Mouse (Mus musculus): ENCODE data around the gene Sdhaf1. TPM values are rescaled to one million over a fixed set of nuclear protein-coding genes. Genes with fewer than 3 reads are reported as not detected.

The Sdhaf1 gene
- polyA plus RNA-seq (2014; fragmentation: Illumina TruSeq; extraction: RNeasy Lipid Tissue Mini Kit (QIAGEN cat#74804); ENCODE audit: low read depth, low replicate concordance): 3.0 TPM

GRCm38 (mm10) chr7:30323795-30324194 lies at the start of gene Sdhaf1:
Gene Sdhaf1, minus strand, starts transcription at chr7:30323895.

GRCm38 (mm10) chr7:30362652-30363343 lies 39.1 kb upstream of the Sdhaf1 start, which contains the start of gene Lrfn3:
Gene Lrfn3, minus strand, starts transcription at chr7:30362772.

GRCm38 (mm10) chr7:30321539-30322284 lies 2.0 kb downstream of the Sdhaf1 start, which contains the start of gene E130208F15Rik:
Gene E130208F15Rik, plus strand, starts transcription at chr7:30321740.

GRCm38 (mm10) chr7:30314721-30315155 lies 9.0 kb downstream of the Sdhaf1 start, which contains the start of gene Syne4:
Gene Syne4, plus strand, starts transcription at chr7:30314807.

GRCm38 (mm10) chr7:30308076-30309005 lies 15.4 kb downstream of the Sdhaf1 start, which contains the start of gene Alkbh6:
Gene Alkbh6, plus strand, starts transcription at chr7:30308717.

GRCm38 (mm10) chr7:30291215-30292131 lies 32.2 kb downstream of the Sdhaf1 start, which contains the start of gene Clip3:
Gene Clip3, plus strand, starts transcription at chr7:30291728.

GRCm38 (mm10) chr7:30279951-30280669 lies 43.6 kb downstream of the Sdhaf1 start, which contains the start of the genes Thap8 and Wdr62:
Gene Thap8, plus strand, starts transcription at chr7:30280094.
Gene Wdr62, minus strand, starts transcription at chr7:30280419.

Other genes with a start within 250 kb of the Sdhaf1 start
- not detected for gene Gm26920, start 233.5 kb downstream of the Sdhaf1 start, polyA plus RNA-seq (2014; fragmentation: Illumina TruSeq; extraction: RNeasy Lipid Tissue Mini Kit (QIAGEN cat#74804); ENCODE audit: low read depth, low replicate concordance)
- 2.0 TPM for gene Zfp566, start 233.4 kb downstream of the Sdhaf1 start, polyA plus RNA-seq (2014; fragmentation: Illumina TruSeq; extraction: RNeasy Lipid Tissue Mini Kit (QIAGEN cat#74804); ENCODE audit: low read depth, low replicate concordance)
- 142 TPM for gene Zfp260, start 229.1 kb downstream of the Sdhaf1 start, polyA plus RNA-seq (2014; fragmentation: Illumina TruSeq; extraction: RNeasy Lipid Tissue Mini Kit (QIAGEN cat#74804); ENCODE audit: low read depth, low replicate concordance)
- 3.9 TPM for gene Zfp382, start 202.0 kb downstream of the Sdhaf1 start, polyA plus RNA-seq (2014; fragmentation: Illumina TruSeq; extraction: RNeasy Lipid Tissue Mini Kit (QIAGEN cat#74804); ENCODE audit: low read depth, low replicate concordance)
- 49.5 TPM for gene Zfp146, start 154.1 kb downstream of the Sdhaf1 start, polyA plus RNA-seq (2014; fragmentation: Illumina TruSeq; extraction: RNeasy Lipid Tissue Mini Kit (QIAGEN cat#74804); ENCODE audit: low read depth, low replicate concordance)
- 2.9 TPM for gene Cox7a1, start 139.8 kb downstream of the Sdhaf1 start, polyA plus RNA-seq (2014; fragmentation: Illumina TruSeq; extraction: RNeasy Lipid Tissue Mini Kit (QIAGEN cat#74804); ENCODE audit: low read depth, low replicate concordance)
- gene Capns1, start 125.1 kb downstream of the Sdhaf1 start, polyA plus RNA-seq (2014; fragmentation: Illumina TruSeq; extraction: RNeasy Lipid Tissue Mini Kit (QIAGEN cat#74804); ENCODE audit: low read depth, low replicate concordance): 171 TPM
- gene Polr2i, start 91.9 kb downstream of the Sdhaf1 start, polyA plus RNA-seq (2014; fragmentation: Illumina TruSeq; extraction: RNeasy Lipid Tissue Mini Kit (QIAGEN cat#74804); ENCODE audit: low read depth, low replicate concordance): not detected
- gene Tbcb, start 91.6 kb downstream of the Sdhaf1 start, polyA plus RNA-seq (2014; fragmentation: Illumina TruSeq; extraction: RNeasy Lipid Tissue Mini Kit (QIAGEN cat#74804); ENCODE audit: low read depth, low replicate concordance): 7.1 TPM
- not detected for gene Ovol3, start 88.2 kb downstream of the Sdhaf1 start, polyA plus RNA-seq (2014; fragmentation: Illumina TruSeq; extraction: RNeasy Lipid Tissue Mini Kit (QIAGEN cat#74804); ENCODE audit: low read depth, low replicate concordance)
- not detected for gene Thap8, start 43.8 kb downstream of the Sdhaf1 start, polyA plus RNA-seq (2014; fragmentation: Illumina TruSeq; extraction: RNeasy Lipid Tissue Mini Kit (QIAGEN cat#74804); ENCODE audit: low read depth, low replicate concordance)
- 0.12 TPM for gene Wdr62, start 43.5 kb downstream of the Sdhaf1 start, polyA plus RNA-seq (2014; fragmentation: Illumina TruSeq; extraction: RNeasy Lipid Tissue Mini Kit (QIAGEN cat#74804); ENCODE audit: low read depth, low replicate concordance)
- gene Clip3, start 32.2 kb downstream of the Sdhaf1 start, polyA plus RNA-seq (2014; fragmentation: Illumina TruSeq; extraction: RNeasy Lipid Tissue Mini Kit (QIAGEN cat#74804); ENCODE audit: low read depth, low replicate concordance): 14.6 TPM
- gene Alkbh6, start 15.2 kb downstream of the Sdhaf1 start, polyA plus RNA-seq (2014; fragmentation: Illumina TruSeq; extraction: RNeasy Lipid Tissue Mini Kit (QIAGEN cat#74804); ENCODE audit: low read depth, low replicate concordance): 5.4 TPM
- gene Syne4, start 9.1 kb downstream of the Sdhaf1 start, polyA plus RNA-seq (2014; fragmentation: Illumina TruSeq; extraction: RNeasy Lipid Tissue Mini Kit (QIAGEN cat#74804); ENCODE audit: low read depth, low replicate concordance): 2.3 TPM
- gene E130208F15Rik, start 2.2 kb downstream of the Sdhaf1 start, polyA plus RNA-seq (2014; fragmentation: Illumina TruSeq; extraction: RNeasy Lipid Tissue Mini Kit (QIAGEN cat#74804); ENCODE audit: low read depth, low replicate concordance): 1.2 TPM
- 1.4 TPM for gene Lrfn3, start 38.9 kb upstream of the Sdhaf1 start, polyA plus RNA-seq (2014; fragmentation: Illumina TruSeq; extraction: RNeasy Lipid Tissue Mini Kit (QIAGEN cat#74804); ENCODE audit: low read depth, low replicate concordance)
- 3.2 TPM for gene Tyrobp, start 89.9 kb upstream of the Sdhaf1 start, polyA plus RNA-seq (2014; fragmentation: Illumina TruSeq; extraction: RNeasy Lipid Tissue Mini Kit (QIAGEN cat#74804); ENCODE audit: low read depth, low replicate concordance)
- gene Hcst, start 96.0 kb upstream of the Sdhaf1 start, polyA plus RNA-seq (2014; fragmentation: Illumina TruSeq; extraction: RNeasy Lipid Tissue Mini Kit (QIAGEN cat#74804); ENCODE audit: low read depth, low replicate concordance): not detected
- not detected for gene Nfkbid, start 97.8 kb upstream of the Sdhaf1 start, polyA plus RNA-seq (2014; fragmentation: Illumina TruSeq; extraction: RNeasy Lipid Tissue Mini Kit (QIAGEN cat#74804); ENCODE audit: low read depth, low replicate concordance)
- gene Aplp1, start 121.6 kb upstream of the Sdhaf1 start, polyA plus RNA-seq (2014; fragmentation: Illumina TruSeq; extraction: RNeasy Lipid Tissue Mini Kit (QIAGEN cat#74804); ENCODE audit: low read depth, low replicate concordance): 8.6 TPM
- not detected for gene Kirrel2, start 133.8 kb upstream of the Sdhaf1 start, polyA plus RNA-seq (2014; fragmentation: Illumina TruSeq; extraction: RNeasy Lipid Tissue Mini Kit (QIAGEN cat#74804); ENCODE audit: low read depth, low replicate concordance)
- not detected for gene Nphs1, start 134.4 kb upstream of the Sdhaf1 start, polyA plus RNA-seq (2014; fragmentation: Illumina TruSeq; extraction: RNeasy Lipid Tissue Mini Kit (QIAGEN cat#74804); ENCODE audit: low read depth, low replicate concordance)
- gene Prodh2, start 169.7 kb upstream of the Sdhaf1 start, polyA plus RNA-seq (2014; fragmentation: Illumina TruSeq; extraction: RNeasy Lipid Tissue Mini Kit (QIAGEN cat#74804); ENCODE audit: low read depth, low replicate concordance): not detected
- 0.23 TPM for gene Arhgap33, start 211.2 kb upstream of the Sdhaf1 start, polyA plus RNA-seq (2014; fragmentation: Illumina TruSeq; extraction: RNeasy Lipid Tissue Mini Kit (QIAGEN cat#74804); ENCODE audit: low read depth, low replicate concordance)
- gene Hspb6, start 228.3 kb upstream of the Sdhaf1 start, polyA plus RNA-seq (2014; fragmentation: Illumina TruSeq; extraction: RNeasy Lipid Tissue Mini Kit (QIAGEN cat#74804); ENCODE audit: low read depth, low replicate concordance): 50.0 TPM
- gene Proser3, start 228.4 kb upstream of the Sdhaf1 start, polyA plus RNA-seq (2014; fragmentation: Illumina TruSeq; extraction: RNeasy Lipid Tissue Mini Kit (QIAGEN cat#74804); ENCODE audit: low read depth, low replicate concordance): 1.5 TPM
- 6.5 TPM for gene Lin37, start 235.9 kb upstream of the Sdhaf1 start, polyA plus RNA-seq (2014; fragmentation: Illumina TruSeq; extraction: RNeasy Lipid Tissue Mini Kit (QIAGEN cat#74804); ENCODE audit: low read depth, low replicate concordance)
- gene U2af1l4, start 239.4 kb upstream of the Sdhaf1 start, polyA plus RNA-seq (2014; fragmentation: Illumina TruSeq; extraction: RNeasy Lipid Tissue Mini Kit (QIAGEN cat#74804); ENCODE audit: low read depth, low replicate concordance): 13.9 TPM
- gene Gm49396, start 239.4 kb upstream of the Sdhaf1 start, polyA plus RNA-seq (2014; fragmentation: Illumina TruSeq; extraction: RNeasy Lipid Tissue Mini Kit (QIAGEN cat#74804); ENCODE audit: low read depth, low replicate concordance): 3.4 TPM
- gene Psenen, start 239.7 kb upstream of the Sdhaf1 start, polyA plus RNA-seq (2014; fragmentation: Illumina TruSeq; extraction: RNeasy Lipid Tissue Mini Kit (QIAGEN cat#74804); ENCODE audit: low read depth, low replicate concordance): 31.7 TPM
- gene Igflr1, start 241.5 kb upstream of the Sdhaf1 start, polyA plus RNA-seq (2014; fragmentation: Illumina TruSeq; extraction: RNeasy Lipid Tissue Mini Kit (QIAGEN cat#74804); ENCODE audit: low read depth, low replicate concordance): not detected